Mouse (Mus musculus) ovary, adult 18-20 months (tissue): ENCODE results near the gene Alcam.

Experiments
- DNase-seq: peaks from one replicate; pipeline ENCODE4 v3.0.0; 2022; ENCODE audit warnings: low spot score, mixed read lengths

Alcam gene

DNA sequence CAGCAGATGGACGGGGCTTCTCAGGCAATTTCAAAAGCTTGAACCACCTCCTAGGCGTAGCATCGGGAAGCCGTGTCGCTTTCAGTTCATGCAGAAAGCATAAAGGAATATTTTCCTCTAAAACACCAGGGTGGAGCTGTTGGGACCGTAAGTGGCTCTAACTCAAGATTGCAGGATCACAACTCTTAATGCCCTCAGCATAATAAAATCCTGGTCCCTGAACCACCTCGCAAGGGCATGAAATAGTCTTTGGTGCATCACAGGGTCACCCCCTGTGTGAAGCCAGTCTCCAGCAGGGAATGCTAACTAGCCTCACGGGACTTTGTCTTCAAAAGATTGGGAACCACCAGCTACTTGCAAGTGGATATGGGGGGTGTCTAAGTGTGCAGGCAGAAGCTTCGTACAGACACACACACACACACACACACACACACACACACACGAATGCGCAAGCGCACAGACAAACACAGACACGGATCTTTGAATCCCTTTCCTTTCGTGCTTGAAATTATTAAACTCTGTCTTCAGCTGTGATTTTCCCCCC, at the start of gene Alcam:
Gene Alcam (minus strand): TSS at position 104 of the 544 bp plus-strand sequence.
- peak; percentile 1 for DNase-seq

DNA sequence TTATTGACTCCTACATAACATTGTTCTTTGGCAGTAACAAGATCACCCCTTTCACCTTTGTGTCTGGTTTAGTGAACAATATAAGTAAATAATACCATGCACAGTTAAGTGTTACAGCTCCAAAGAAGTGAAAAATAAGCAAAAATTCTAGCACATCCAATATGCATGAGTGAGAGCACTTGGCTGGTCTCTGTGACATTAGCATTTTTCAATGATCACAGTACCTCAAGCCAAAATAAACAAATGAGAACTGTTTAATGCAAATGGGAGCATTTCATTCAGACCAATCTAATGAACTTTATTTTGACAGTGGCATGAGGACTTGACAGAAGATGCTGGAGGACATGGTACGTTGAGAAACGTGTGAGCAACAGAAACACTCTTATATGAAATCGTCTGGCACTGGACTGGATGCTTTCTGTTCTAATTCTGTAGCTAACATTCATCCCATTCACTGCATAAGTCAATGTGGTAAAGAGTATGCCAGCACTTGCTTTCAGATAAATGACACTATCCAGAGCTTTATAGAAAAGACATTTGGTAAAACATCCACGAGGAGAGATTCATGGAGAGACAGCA, 45.0 kb upstream of the Alcam start:
- no peak for DNase-seq

DNA sequence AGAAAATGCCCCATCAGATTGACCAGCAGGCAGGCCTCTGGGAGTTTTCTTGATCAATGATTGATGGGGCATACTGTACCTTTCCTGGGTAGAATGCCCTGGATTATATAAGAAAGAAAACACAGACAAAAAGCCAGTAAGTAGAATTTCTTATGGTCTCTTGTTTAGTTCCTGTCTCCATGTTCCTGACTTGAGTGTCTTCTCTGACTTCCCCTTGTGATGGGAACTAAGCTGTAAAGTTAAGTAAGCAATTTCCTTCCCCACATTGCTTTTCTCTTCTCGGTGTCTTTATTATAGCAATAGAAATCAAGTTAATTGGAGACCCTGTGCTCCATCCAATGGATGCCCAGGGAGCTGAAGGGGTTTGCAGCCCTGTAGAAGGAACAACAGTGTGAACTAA, 36.7 kb upstream of the Alcam start:
- no peak for DNase-seq

GRCm38 (mm10) chr16:52474235-52474634, 20.4 kb upstream of the Alcam start:
- DNase-seq, result no peak

DNA sequence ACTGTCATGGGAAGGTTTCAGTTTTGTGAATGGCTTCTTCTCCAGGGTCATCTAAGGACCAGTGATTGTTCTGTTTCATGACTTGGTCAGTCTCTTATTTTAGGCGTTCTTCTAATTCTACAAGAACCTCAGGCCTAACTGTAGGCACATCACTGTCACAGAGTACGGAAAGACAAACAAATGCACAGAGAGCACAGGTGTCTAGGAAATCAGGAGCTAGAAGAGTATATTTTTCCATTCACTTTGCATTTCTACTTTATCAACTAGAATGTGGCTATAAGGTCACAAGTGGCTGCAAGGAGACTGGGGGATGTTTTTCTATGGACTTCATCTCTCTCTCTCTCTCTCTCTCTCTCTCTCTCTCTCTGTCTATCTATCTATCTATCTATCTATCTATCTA, 19.2 kb upstream of the Alcam start:
- no peak for DNase-seq

DNA sequence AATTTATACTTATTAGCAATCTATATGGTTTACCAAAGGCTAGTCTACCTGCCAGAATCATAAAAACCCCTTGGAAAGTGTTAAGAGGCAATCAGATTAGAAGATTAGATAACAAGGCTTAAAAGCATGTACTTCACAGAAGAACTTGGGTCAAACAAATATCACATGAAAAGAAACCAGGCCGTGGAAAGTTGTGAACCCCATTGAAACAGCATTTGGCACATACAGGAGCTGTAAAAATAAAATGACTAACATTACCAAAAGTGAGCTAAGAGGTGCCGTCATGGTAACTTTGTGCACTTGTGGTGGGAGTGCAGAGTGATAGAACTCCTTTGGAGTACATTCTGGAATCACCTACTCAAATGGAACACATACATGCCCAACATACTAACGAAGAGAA, 18.8 kb upstream of the Alcam start:
- DNase-seq, result no peak

DNA sequence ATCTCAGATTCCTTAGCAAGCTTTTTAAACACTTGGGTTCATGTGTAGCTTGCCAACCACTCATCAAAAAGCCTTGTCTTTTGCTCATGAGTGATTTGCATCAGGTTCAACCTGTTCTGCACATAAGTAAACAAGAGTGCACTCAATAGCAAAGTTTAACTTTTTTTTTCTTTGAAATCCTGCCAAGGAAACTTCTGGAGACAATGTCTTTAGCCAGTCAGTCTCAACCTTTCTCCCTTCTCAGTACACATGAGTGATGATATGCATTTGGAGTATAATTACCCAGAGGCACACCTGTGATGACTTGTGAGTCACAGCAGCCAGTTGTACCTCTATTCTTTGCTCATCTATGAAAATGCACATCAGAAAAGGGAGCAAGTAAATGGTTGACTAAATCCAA, 18.2 kb upstream of the Alcam start:
- DNase-seq, result no peak

- no peak for DNase-seq
These were observed 17.0 kb upstream of the Alcam start for GRCm38 (mm10) chr16:52470881-52471280.

DNA sequence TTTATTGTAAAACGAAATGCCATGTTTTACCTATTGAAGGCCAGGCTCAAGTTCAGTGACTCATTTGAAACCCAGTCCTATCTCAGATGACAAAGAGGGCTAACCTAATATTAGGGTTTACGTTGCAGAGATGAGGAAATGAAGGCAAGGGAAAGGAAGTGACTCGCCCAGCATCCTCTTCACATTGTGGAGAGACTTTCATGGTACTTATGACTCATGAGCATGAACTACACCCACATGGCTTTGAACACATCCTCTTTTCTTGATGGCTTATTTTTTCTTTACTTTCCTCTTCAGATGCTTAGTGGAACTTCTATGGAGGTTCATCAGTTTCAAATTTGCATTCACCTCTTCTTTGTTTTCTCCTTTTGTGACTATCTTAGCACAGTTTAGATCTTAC, 16.4 kb upstream of the Alcam start:
- DNase-seq, result no peak

- no peak for DNase-seq
These were observed 14.6 kb upstream of the Alcam start for GRCm38 (mm10) chr16:52468426-52468825.

DNA sequence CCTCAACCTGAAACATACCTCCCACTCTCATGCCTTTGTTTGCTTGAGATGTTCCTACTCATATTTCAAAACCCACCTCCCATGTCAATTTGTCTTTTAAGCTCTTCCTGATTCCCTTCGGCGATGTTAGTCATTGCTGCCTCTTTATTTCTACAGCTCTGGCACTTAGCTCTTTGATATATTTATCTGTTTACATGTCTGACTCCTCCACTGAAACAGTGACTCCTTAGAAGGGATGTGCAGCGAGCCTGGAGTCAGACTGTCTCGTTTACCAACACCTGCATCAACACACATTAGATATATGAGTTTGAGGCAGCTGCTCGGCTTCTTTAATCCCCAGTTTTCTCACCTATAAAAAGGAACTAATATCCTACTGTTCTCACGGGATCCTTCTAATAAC, 12.9 kb upstream of the Alcam start:
- DNase-seq, result no peak

DNA sequence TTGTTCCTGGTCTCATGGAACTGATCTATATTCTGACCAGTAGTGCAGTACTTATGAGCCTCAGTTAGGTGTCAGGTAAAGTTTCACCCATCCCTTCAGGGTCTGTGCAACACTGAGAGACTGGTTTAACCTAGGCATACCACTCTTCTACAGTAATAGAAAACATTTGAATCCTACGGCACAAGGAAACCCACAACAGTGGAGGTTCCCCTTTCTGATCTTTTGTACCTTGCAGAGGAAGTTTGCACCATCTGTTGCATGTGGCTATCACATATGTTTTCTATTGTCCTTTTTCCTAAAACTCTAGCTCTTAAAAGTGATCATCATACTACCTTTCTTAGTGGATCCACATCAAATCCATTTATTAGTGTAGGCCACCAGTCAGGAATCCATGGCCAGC, 10.7 kb upstream of the Alcam start:
- DNase-seq, result no peak

DNA sequence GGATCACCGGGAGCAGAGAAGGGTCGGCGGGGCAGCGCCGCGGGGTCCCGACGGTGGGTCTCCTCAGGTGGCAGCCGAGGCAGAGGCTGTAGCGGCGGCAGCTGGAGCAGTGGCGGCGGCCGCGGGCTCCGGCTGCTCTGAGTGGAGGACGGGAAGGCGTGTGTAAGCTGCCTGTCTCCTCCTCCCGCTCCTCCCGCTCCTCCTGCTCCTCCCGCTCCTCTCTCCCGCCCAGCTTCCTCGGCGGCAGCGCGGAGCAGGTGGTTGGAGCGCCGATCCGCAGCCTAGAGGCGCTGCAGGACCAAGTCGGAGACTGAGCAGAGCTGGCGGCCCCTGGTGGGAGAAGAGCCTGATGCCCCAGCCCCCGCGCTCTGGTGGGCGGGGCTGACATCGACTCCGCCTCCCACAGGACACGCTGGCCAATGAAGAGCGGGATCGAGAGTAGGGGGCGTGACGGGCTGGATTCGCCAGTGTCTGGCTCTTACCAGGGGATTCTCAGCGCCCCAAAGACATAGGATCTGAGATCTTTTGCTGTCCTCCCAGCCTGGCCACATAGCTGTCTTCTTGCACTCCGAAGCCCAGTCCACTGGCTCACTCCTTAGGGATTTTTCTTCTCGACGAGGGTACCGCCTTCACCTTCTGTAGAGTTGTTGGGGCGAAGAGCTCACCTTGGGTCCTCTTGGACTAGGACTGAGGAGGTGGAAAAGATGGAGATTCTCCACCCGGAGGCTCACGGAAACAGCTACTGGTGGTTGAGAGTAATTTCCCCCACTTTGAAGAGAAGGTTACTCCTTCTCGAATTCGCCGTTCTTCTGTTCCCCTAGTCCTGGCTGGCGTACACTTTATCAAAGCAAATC, 785 bp downstream of the Alcam start:
- DNase-seq, result peak; percentile 97

DNA sequence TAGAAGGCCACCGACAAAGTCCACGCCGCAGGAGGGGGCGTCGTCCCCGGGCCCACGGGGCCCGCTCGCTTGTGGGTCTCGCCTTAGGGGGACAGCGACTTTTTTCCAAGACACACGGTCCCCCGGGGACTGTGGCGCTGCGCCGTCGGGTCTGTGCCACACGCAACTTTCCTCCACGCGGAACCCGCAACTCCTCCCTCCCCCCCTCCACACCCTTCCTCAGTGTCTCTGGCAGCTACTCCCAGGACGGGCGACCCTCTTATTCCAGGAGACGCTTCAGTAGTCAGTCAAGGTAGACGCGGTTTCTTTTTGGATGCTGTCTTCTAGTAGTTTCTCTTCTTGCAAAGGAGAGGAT, 1.4 kb downstream of the Alcam start:
- DNase-seq, result no peak

DNA sequence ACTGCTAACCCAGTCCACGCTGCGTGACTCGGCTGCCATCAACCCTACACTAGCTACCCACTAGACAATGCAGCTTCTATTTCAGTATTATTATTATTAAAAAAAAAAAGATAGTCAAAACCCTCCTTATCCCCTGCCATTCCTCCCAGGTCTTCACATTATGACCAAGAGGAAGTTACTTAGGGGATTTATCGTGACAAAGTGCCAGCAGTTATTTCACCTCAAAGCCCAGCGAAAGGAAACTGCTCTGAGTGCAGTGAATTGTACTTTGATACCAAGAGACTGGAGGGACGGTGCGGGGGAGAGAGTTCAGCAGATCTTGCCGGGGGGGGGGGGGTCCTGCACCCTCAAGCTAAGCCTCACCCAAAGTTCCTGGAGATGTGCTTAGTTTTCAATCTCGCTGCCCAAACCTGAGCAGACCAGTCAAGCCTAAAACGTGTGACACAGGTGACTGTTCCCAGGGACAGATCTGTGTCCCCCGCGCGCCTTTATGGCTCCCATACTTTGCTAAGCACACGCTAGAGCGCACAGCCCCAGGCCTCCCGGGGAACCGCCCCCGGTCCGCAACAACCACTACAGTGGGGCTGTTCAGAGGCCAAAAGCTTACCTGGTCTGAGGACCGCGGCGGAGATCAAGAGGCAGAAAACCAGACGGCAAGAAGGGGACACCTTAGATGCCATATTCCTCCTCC, 1.9 kb downstream of the Alcam start:
- DNase-seq, result no peak

GRCm38 (mm10) chr16:52451101-52451785, 2.6 kb downstream of the Alcam start:
- no peak for DNase-seq

- peak; percentile 6 for DNase-seq
These were observed 3.4 kb downstream of the Alcam start for GRCm38 (mm10) chr16:52450245-52451100.

DNA sequence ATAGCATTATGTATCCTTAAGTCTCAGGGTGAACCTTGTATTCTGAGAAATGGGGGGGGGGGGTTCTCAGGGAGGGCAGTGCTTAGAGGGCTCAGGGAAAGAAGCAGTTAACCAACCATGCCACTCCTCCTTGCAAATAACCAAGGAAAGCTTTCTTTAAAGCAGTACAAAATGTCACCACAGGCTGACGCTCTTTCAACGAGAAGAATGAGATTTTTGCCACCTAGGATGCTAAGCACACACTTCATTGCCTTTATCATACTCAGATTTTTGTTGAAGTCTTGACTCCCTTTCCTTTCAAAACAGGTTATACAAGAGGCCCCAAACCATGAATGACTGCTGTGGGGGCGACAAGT, 4.0 kb downstream of the Alcam start:
- DNase-seq, result no peak

- no peak for DNase-seq
These were observed 7.9 kb downstream of the Alcam start for GRCm38 (mm10) chr16:52445984-52446383.

DNA sequence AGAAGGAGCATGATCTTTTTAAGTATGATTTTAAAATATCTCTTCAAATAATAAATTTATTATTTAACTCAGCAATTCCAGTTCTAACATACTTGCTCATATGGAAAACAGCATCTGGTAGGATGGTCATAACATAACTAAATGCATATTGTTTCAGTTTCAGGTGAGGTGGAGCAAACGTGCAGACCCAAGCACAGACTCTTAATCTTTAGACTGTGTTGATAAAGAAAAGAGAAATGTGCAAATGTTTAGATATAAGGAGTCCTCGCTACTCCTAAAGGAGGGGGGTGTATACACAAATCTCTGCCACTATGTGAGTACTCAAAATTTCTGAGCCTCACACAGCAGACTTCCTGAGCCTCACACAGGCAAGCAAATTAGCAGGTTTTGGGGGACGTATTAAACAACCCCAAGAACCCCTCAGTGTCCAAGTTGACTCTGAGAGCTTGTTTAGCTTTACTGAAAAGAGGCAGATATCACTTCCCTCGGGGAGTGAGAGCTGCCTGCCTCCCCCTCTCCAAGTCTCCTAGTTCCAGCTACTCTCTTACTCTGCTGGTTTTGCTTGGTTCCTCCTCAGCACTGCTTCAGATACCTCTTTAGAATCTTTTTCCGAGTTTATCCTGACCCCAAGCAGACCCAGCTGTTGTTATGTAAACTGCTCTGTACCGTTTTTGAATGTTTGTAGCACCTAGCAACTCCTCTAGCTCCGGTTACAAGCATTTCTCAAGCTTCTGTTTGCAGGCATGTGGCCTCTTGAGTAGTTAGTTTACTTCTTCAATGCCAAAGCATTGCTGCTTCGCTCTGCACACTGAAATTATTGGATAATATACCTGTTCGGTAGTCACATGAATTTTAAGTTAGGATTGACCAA, 10.0 kb downstream of the Alcam start:
- no peak for DNase-seq

GRCm38 (mm10) chr16:52443055-52443454, 10.8 kb downstream of the Alcam start:
- DNase-seq, result no peak
